Mouse (Mus musculus): ENCODE results near the gene Gm21863.
"Not testable (repeated sequence)": the region's sequence is repeated elsewhere in the genome, so short reads cannot be mapped to it uniquely, and the experiment has no call there.

Gm21863 gene

DNA sequence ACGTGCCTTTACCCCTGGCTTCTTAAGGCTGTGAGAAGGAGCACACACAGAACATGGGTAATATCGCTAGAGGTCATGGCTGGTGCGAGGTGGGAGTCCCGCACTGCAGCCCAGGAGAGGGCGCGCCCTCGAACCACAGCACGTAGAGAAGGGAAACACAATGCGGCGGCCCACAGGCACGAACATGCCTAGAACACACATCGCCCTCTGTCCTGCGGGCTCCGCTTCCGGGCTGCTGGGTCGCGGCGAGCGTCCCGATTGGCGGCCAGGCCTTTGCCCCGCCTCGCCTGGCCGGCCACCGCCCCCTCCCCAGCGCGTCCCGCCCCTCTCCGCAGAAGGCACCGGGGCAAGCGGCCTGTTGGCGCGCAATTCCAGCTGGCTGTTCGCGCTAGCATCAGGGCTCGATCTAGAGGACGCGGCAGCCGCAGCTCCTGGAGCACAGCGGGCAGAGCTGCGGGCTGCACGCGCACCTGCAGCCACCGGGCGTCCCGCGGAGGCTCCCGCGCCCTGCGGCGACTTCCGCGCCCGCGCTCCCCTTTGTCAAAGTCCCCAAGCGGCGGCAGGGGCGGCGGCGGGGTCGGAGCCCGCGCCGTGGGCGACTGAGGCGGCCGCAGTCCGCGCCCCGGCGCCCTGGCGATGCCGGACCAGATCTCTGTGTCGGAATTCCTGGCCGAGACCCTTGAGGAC is at the start of gene Gm21863:
Gm21863 (plus strand) TSS at position 637 of the 687 bp plus-strand sequence.
- DNase-seq: not testable (repeated sequence)

DNA sequence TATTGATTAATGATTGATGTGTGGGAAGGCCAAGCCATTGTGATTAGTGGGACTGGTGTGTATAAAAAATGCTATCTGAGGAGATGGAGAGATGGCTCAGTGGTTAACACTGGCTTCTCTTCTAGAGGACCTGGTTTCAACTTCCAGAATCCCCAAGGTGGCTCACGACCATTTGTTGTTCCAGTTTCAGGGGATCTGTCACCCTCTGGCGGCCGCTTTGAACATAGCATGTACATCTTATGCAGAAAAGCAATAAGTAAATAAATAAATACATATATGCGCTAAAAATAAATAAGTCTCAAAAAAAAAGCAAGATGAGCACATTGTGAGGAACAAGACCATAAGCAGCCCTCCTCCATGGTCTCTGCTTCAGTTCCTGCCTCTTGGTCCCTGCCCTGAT is 26.3 kb upstream of the Gm21863 start:
- not testable (repeated sequence) for DNase-seq
